Mouse (Mus musculus): ENCODE data around the gene Neurl1b. TPM values are rescaled to one million over a fixed set of nuclear protein-coding genes. Genes with fewer than 3 reads are reported as not detected.

The Neurl1b gene
- polyA plus RNA-seq, 2 experiments, result 0.85 to 4.1 TPM

DNA sequence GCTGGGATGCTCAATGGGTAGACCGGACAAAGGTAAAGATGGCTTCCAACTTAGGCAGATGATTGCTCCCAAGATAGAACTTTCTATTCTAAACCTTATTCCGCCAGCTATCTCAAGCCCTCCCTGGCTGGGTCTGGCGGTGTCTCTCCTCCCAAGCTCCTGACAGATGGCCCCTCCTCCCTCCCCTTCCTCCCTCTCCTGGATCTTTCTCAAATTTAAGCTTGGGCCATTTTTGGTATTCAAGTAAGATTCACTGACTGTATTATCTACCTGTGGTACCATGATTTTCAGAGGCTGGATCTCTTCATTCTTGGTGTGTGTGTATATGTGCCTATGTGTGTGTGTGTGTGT is 28.5 kb upstream of the Neurl1b start:
- DNase-seq (ENCODE audit: low spot score) (no peak), ATAC-seq (ENCODE audit: low FRiP score, low read depth) (no peak)
- no peak overlapping the region for H3K27ac ChIP-seq (replicated peaks; ENCODE audit: low read depth, low read length)
- H3K4me2 ChIP-seq (replicated peaks; ENCODE audit: low read depth, low read length, severe bottlenecking), result no peak overlapping the region
- H3K9ac ChIP-seq (ENCODE audit: low read depth, low read length, severe bottlenecking), result no peak overlapping the region
- H3K4me1 ChIP-seq (ENCODE audit: control insufficient read depth, insufficient read depth, low read length), result peaks cover 7% of the 10 kb centered on the region
- TF ChIP-seq POLR2A (IDR thresholded peaks at IDR 0.05; ENCODE audit: borderline replicate concordance, extremely low read depth, insufficient read depth, insufficient read length), result no peak
- H3K4me3 ChIP-seq (replicated peaks; ENCODE audit: low read length), result no peak overlapping the region
- H3K27me3 ChIP-seq (ENCODE audit: control insufficient read depth, insufficient read depth, low read length), result no peaks in the 10 kb centered on the region
- WGBS, result 74% methylated on average over 3 of the region's 3 CpGs
- H3K36me3 ChIP-seq (ENCODE audit: control insufficient read depth, insufficient read depth, low read length), result no peaks in the 10 kb centered on the region
- H3K9me3 ChIP-seq (ENCODE audit: control insufficient read depth, low read length), result no peaks in the 10 kb centered on the region

- H3K27me3 ChIP-seq (ENCODE audit: control insufficient read depth, insufficient read depth, low read length), result no peaks in the 10 kb centered on the region
- ATAC-seq (ENCODE audit: low FRiP score, low read depth), result no peak
- H3K36me3 ChIP-seq (ENCODE audit: control insufficient read depth, insufficient read depth, low read length), result no peaks in the 10 kb centered on the region
- no peak overlapping the region for H3K27ac ChIP-seq (replicated peaks; ENCODE audit: low read depth, low read length)
- DNase-seq (ENCODE audit: low spot score), result no peak
- H3K9me3 ChIP-seq (ENCODE audit: control insufficient read depth, low read length), result no peaks in the 10 kb centered on the region
- WGBS, result 75% methylated on average over 3 of the region's 3 CpGs
- no peak overlapping the region for H3K4me2 ChIP-seq (replicated peaks; ENCODE audit: low read depth, low read length, severe bottlenecking)
- H3K9ac ChIP-seq (ENCODE audit: low read depth, low read length, severe bottlenecking), result no peak overlapping the region
- H3K4me3 ChIP-seq (replicated peaks; ENCODE audit: low read length), result no peak overlapping the region
- no peak for TF ChIP-seq POLR2A (IDR thresholded peaks at IDR 0.05; ENCODE audit: borderline replicate concordance, extremely low read depth, insufficient read depth, insufficient read length)
- H3K4me1 ChIP-seq (ENCODE audit: control insufficient read depth, insufficient read depth, low read length), result no peaks in the 10 kb centered on the region
Measured at GRCm38 (mm10) chr17:26388106-26388505, 26.5 kb upstream of the Neurl1b start.

- TF ChIP-seq POLR2A (IDR thresholded peaks at IDR 0.05; ENCODE audit: borderline replicate concordance, extremely low read depth, insufficient read depth, insufficient read length), result no peak
- Histone ChIP-seq H3K9me3 (ENCODE audit: control insufficient read depth, low read length) (peaks cover 1% of the 10 kb centered on the region; the same call in 1 of the 2 replicates), H3K36me3 (ENCODE audit: control insufficient read depth, insufficient read depth, low read length) (no peaks in the 10 kb centered on the region), H3K4me2 (replicated peaks; ENCODE audit: low read depth, low read length, severe bottlenecking) (no peak overlapping the region), H3K27me3 (ENCODE audit: control insufficient read depth, insufficient read depth, low read length) (no peaks in the 10 kb centered on the region), H3K27ac (replicated peaks; ENCODE audit: low read depth, low read length) (no peak overlapping the region), H3K4me3 (replicated peaks; ENCODE audit: low read length) (no peak overlapping the region), H3K9ac (ENCODE audit: low read depth, low read length, severe bottlenecking) (no peak overlapping the region), H3K4me1 (ENCODE audit: control insufficient read depth, insufficient read depth, low read length) (no peaks in the 10 kb centered on the region)
- 79% methylated on average over 9 of the region's 9 CpGs for WGBS
- ATAC-seq (ENCODE audit: low FRiP score, low read depth), result no peak
- no peak for DNase-seq (ENCODE audit: low spot score)
Measured at GRCm38 (mm10) chr17:26389241-26389640, 25.4 kb upstream of the Neurl1b start.

GRCm38 (mm10) chr17:26390666-26391065 is 24.0 kb upstream of the Neurl1b start:
- Histone ChIP-seq H3K36me3 (ENCODE audit: control insufficient read depth, insufficient read depth, low read length) (no peaks in the 10 kb centered on the region), H3K9ac (ENCODE audit: low read depth, low read length, severe bottlenecking) (no peak overlapping the region), H3K4me1 (ENCODE audit: control insufficient read depth, insufficient read depth, low read length) (no peaks in the 10 kb centered on the region), H3K4me2 (replicated peaks; ENCODE audit: low read depth, low read length, severe bottlenecking) (no peak overlapping the region), H3K9me3 (ENCODE audit: control insufficient read depth, low read length) (peaks cover 2% of the 10 kb centered on the region; the same call in 1 of the 2 replicates), H3K27ac (replicated peaks; ENCODE audit: low read depth, low read length) (no peak overlapping the region), H3K4me3 (replicated peaks; ENCODE audit: low read length) (no peak overlapping the region), H3K27me3 (ENCODE audit: control insufficient read depth, insufficient read depth, low read length) (no peaks in the 10 kb centered on the region)
- no peak for DNase-seq (ENCODE audit: low spot score)
- WGBS, result 61% methylated on average over 5 of the region's 5 CpGs
- no peak for ATAC-seq (ENCODE audit: low FRiP score, low read depth)
- TF ChIP-seq POLR2A (IDR thresholded peaks at IDR 0.05; ENCODE audit: borderline replicate concordance, extremely low read depth, insufficient read depth, insufficient read length), result no peak

DNA sequence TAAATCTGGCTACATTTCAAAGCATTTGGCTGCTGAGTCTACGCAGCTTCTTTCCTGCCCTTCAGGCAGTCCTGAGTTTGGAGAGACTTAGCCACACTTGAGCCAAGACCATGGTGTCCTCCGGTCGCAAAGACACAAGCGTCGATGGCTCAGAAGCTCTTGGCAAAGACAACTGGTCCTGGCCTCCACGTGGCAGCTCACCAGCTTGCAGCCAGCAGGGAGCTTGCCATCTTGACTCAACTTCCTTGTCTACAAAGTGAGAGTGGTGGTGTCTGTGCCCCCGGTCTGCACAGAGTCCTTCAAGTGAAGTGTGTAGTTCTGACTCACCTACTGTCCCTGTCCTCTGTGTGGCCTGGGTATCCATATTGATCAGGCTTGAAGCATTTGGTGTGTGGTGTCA is 22.3 kb upstream of the Neurl1b start:
- peaks cover 2% of the 10 kb centered on the region; the same call in 1 of the 2 replicates for H3K9me3 ChIP-seq (ENCODE audit: control insufficient read depth, low read length)
- H3K27me3 ChIP-seq (ENCODE audit: control insufficient read depth, insufficient read depth, low read length), result no peaks in the 10 kb centered on the region
- no peak for TF ChIP-seq POLR2A (IDR thresholded peaks at IDR 0.05; ENCODE audit: borderline replicate concordance, extremely low read depth, insufficient read depth, insufficient read length)
- no peak for ATAC-seq (ENCODE audit: low FRiP score, low read depth)
- 83% methylated on average over 7 of the region's 7 CpGs for WGBS
- no peak overlapping the region for H3K27ac ChIP-seq (replicated peaks; ENCODE audit: low read depth, low read length)
- DNase-seq (ENCODE audit: low spot score), result no peak
- no peak overlapping the region for H3K4me2 ChIP-seq (replicated peaks; ENCODE audit: low read depth, low read length, severe bottlenecking)
- no peaks in the 10 kb centered on the region for H3K36me3 ChIP-seq (ENCODE audit: control insufficient read depth, insufficient read depth, low read length)
- no peaks in the 10 kb centered on the region for H3K4me1 ChIP-seq (ENCODE audit: control insufficient read depth, insufficient read depth, low read length)
- H3K4me3 ChIP-seq (replicated peaks; ENCODE audit: low read length), result no peak overlapping the region
- no peak overlapping the region for H3K9ac ChIP-seq (ENCODE audit: low read depth, low read length, severe bottlenecking)

- DNase-seq (ENCODE audit: low spot score), result no peak
- TF ChIP-seq POLR2A (IDR thresholded peaks at IDR 0.05; ENCODE audit: borderline replicate concordance, extremely low read depth, insufficient read depth, insufficient read length), result no peak
- Histone ChIP-seq H3K27me3 (ENCODE audit: control insufficient read depth, insufficient read depth, low read length) (no peaks in the 10 kb centered on the region), H3K36me3 (ENCODE audit: control insufficient read depth, insufficient read depth, low read length) (no peaks in the 10 kb centered on the region), H3K4me3 (replicated peaks; ENCODE audit: low read length) (no peak overlapping the region), H3K27ac (replicated peaks; ENCODE audit: low read depth, low read length) (no peak overlapping the region), H3K9ac (ENCODE audit: low read depth, low read length, severe bottlenecking) (no peak overlapping the region), H3K4me2 (replicated peaks; ENCODE audit: low read depth, low read length, severe bottlenecking) (no peak overlapping the region), H3K4me1 (ENCODE audit: control insufficient read depth, insufficient read depth, low read length) (no peaks in the 10 kb centered on the region), H3K9me3 (ENCODE audit: control insufficient read depth, low read length) (peaks cover 2% of the 10 kb centered on the region; the same call in 1 of the 2 replicates)
- WGBS, result 39% methylated on average over 3 of the region's 3 CpGs
- ATAC-seq (ENCODE audit: low FRiP score, low read depth), result no peak
Measured at GRCm38 (mm10) chr17:26396765-26397164, 17.9 kb upstream of the Neurl1b start.

Data from limb, embryonic 14.5 days (tissue).